Mouse (Mus musculus) embryonic facial prominence, embryonic 11.5 days (tissue): ENCODE data around the gene Grik3. TPM values are rescaled to one million over a fixed set of nuclear protein-coding genes. Genes with fewer than 3 reads are reported as not detected.

ENCODE experiments used
- ATAC-seq: fragments of 200-750 bp; cut with Nextera tagmentation; replicated peaks from 2 replicates; pipeline ENCODE4 v1.8.0; 2017; ENCODE audit warnings: low read depth; ENCODE audit not compliant: insufficient number of reproducible peaks, low FRiP score, low TSS enrichment
- DNase-seq: peaks from one replicate; pipeline ENCODE4 v3.0.0-alpha.2; 2015; ENCODE audit warnings: low spot score
- H3K27ac ChIP-seq: fragments of 300-500 bp; sonication (generic); replicated peaks from 2 replicates; pipeline ENCODE4 v1.5.1; 2014; ENCODE audit warnings: mild to moderate bottlenecking, low read depth, low read length, control low read depth
- H3K27me3 ChIP-seq: fragments of 300-500 bp; sonication (generic); 2 replicates; pipeline ENCODE4 v1.6.1; 2014; ENCODE audit warnings: mild to moderate bottlenecking, low read length, moderate library complexity, mixed read lengths; ENCODE audit not compliant: control insufficient read depth, insufficient read depth
- H3K36me3 ChIP-seq: fragments of 300-500 bp; sonication (generic); replicated peaks from 2 replicates; pipeline ENCODE4 v1.6.1; 2014; ENCODE audit warnings: low read depth, mild to moderate bottlenecking, low read length, moderate library complexity, mixed read lengths; ENCODE audit not compliant: control insufficient read depth, insufficient read depth
- H3K4me1 ChIP-seq: fragments of 300-500 bp; sonication (generic); 2 replicates; pipeline ENCODE4 v1.6.1; 2014; ENCODE audit warnings: low read length, mixed read lengths; ENCODE audit not compliant: control insufficient read depth, insufficient read depth
- H3K4me2 ChIP-seq: fragments of 300-500 bp; sonication (generic); 2 replicates; pipeline ENCODE4 v1.6.1; 2014; ENCODE audit warnings: low read depth, mild to moderate bottlenecking, control low read depth, low read length, moderate library complexity
- H3K4me3 ChIP-seq: fragments of 300-500 bp; sonication (generic); 2 replicates; pipeline ENCODE4 v1.5.1; 2014; ENCODE audit warnings: low read depth, low read length, control low read depth
- H3K9ac ChIP-seq: fragments of 300-500 bp; sonication (generic); replicated peaks from 2 replicates; pipeline ENCODE4 v1.6.1; 2014; ENCODE audit warnings: mild to moderate bottlenecking, control low read depth, low read length
- H3K9me3 ChIP-seq: fragments of 300-500 bp; sonication (generic); replicated peaks from 2 replicates; pipeline ENCODE4 v1.6.1; 2016; ENCODE audit warnings: mild to moderate bottlenecking, low read length, inconsistent platforms, mixed read lengths; ENCODE audit not compliant: control insufficient read depth
- WGBS: fragments of 180-500 bp; shearing (Covaris S2); extraction: QIAGEN DNeasy Blood & Tissue Kit; methylation state at CpG from one replicate; pipeline ENCODE4 v1.1.7; 2014; 5-methylcytosine and 5-hydroxymethylcytosine counted together
- polyA plus RNA-seq: library from polyadenylated mRNA; unstranded; fragments of >200 nt; fragmentation: Nextera tagmentation; extraction: Ambion mirVana; gene quantifications from 2 replicates; pipeline ENCODE4 v1.2.1, GENCODE M21; 2014

The Grik3 gene
- polyA plus RNA-seq, 1 experiment from 2014 or later: 0.45 TPM

GRCm38 (mm10) chr4:125644581-125645568, 154.4 kb downstream of the Grik3 start:
- H3K4me3 ChIP-seq: no peak overlapping the region
- H3K9me3 ChIP-seq: no peaks in the 10 kb centered on the region
- 66% methylated on average over 23 of the region's 23 CpGs for WGBS
- no peak overlapping the region for H3K4me2 ChIP-seq
- DNase-seq (no peak), ATAC-seq (no peak)
- no peaks in the 10 kb centered on the region for H3K27me3 ChIP-seq
- no peaks in the 10 kb centered on the region for H3K4me1 ChIP-seq
- no peaks in the 10 kb centered on the region for H3K36me3 ChIP-seq
- H3K9ac ChIP-seq: no peak overlapping the region
- no peak overlapping the region for H3K27ac ChIP-seq

DNA sequence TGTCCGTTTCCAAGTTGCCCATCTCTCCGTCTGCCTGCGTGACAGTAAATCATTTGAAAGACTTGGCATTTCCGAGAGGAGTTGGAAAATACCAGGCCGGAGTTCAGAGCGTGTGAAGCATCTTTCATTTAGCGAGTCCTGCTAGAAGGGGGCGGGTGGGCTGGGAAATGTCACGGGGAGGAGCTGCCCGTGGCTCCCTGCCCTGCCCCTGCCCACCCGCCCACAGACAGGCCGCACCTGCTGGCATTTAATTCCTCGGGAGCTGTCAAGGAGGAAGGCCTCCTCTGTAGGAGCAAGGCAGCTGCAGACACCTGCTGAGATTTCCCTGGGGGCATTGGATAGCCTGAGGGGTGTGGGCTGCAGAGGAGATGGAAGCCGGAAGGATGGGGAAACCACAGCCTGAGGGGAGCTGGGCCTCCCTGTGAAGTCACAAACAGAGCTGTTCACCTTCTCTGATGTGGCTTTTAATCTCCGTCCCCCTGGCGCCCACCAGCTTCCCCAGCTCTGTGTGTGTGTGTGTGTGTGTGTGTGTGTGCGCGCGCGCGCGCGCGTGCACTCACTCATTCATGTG, 161.3 kb downstream of the Grik3 start:
- Histone ChIP-seq H3K4me1 (no peaks in the 10 kb centered on the region), H3K27me3 (no peaks in the 10 kb centered on the region), H3K36me3 (no peaks in the 10 kb centered on the region), H3K4me2 (no peak overlapping the region), H3K4me3 (no peak overlapping the region), H3K27ac (no peak overlapping the region), H3K9me3 (no peaks in the 10 kb centered on the region), H3K9ac (no peak overlapping the region)
- 39% methylated on average over 24 of the region's 24 CpGs for WGBS
- no peak for ATAC-seq
- peak; percentile 34 for DNase-seq

GRCm38 (mm10) chr4:125656031-125656430, 165.5 kb downstream of the Grik3 start:
- WGBS: 88% methylated on average over 19 of the region's 19 CpGs
- no peak overlapping the region for H3K27ac ChIP-seq
- DNase-seq (no peak), ATAC-seq (no peak)
- H3K9ac ChIP-seq: no peak overlapping the region
- H3K4me3 ChIP-seq: no peak overlapping the region
- no peak overlapping the region for H3K4me2 ChIP-seq
- no peaks in the 10 kb centered on the region for H3K36me3 ChIP-seq
- no peaks in the 10 kb centered on the region for H3K27me3 ChIP-seq
- H3K4me1 ChIP-seq: no peaks in the 10 kb centered on the region
- no peaks in the 10 kb centered on the region for H3K9me3 ChIP-seq

DNA sequence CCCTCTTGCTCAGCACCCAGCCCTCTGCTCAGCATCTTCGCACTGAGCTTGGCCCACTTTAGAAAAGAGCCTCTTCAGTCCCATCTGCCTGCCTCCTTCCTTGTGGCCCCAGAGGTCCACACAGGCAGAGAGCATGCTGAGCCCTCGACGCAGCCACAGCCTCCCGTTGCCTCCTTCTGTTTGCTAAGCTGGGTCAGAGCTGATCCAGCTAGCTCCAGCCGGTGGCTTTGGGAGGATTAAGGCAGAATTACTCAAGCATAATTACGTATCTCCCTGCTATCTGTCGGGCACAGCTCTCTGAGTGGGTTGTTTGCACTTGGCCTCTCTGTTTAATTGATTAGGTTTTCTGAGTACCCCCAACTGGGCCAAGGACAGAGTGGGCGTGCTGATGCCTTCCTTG, 167.9 kb downstream of the Grik3 start:
- H3K9me3 ChIP-seq: no peaks in the 10 kb centered on the region
- H3K27me3 ChIP-seq: no peaks in the 10 kb centered on the region
- no peaks in the 10 kb centered on the region for H3K36me3 ChIP-seq
- no peaks in the 10 kb centered on the region for H3K4me1 ChIP-seq
- no peak overlapping the region for H3K4me3 ChIP-seq
- ATAC-seq: no peak
- no peak overlapping the region for H3K27ac ChIP-seq
- H3K4me2 ChIP-seq: no peak overlapping the region
- WGBS: 49% methylated on average over 8 of the region's 8 CpGs
- DNase-seq: no peak
- H3K9ac ChIP-seq: no peak overlapping the region

GRCm38 (mm10) chr4:125661982-125662381, 171.5 kb downstream of the Grik3 start:
- Histone ChIP-seq H3K4me3 (no peak overlapping the region), H3K36me3 (no peaks in the 10 kb centered on the region), H3K9me3 (no peaks in the 10 kb centered on the region), H3K27ac (no peak overlapping the region), H3K9ac (no peak overlapping the region), H3K27me3 (no peaks in the 10 kb centered on the region), H3K4me2 (no peak overlapping the region), H3K4me1 (no peaks in the 10 kb centered on the region)
- no peak for DNase-seq
- ATAC-seq: no peak
- 86% methylated on average over 6 of the region's 6 CpGs for WGBS

- Histone ChIP-seq H3K4me1 (no peaks in the 10 kb centered on the region), H3K4me3 (no peak overlapping the region), H3K9me3 (no peaks in the 10 kb centered on the region), H3K27me3 (no peaks in the 10 kb centered on the region), H3K9ac (no peak overlapping the region), H3K36me3 (no peaks in the 10 kb centered on the region), H3K27ac (no peak overlapping the region), H3K4me2 (no peak overlapping the region)
- DNase-seq (no peak), ATAC-seq (no peak)
- 67% methylated on average over 8 of the region's 8 CpGs for WGBS
Observed at GRCm38 (mm10) chr4:125663262-125663661, 172.8 kb downstream of the Grik3 start.

DNA sequence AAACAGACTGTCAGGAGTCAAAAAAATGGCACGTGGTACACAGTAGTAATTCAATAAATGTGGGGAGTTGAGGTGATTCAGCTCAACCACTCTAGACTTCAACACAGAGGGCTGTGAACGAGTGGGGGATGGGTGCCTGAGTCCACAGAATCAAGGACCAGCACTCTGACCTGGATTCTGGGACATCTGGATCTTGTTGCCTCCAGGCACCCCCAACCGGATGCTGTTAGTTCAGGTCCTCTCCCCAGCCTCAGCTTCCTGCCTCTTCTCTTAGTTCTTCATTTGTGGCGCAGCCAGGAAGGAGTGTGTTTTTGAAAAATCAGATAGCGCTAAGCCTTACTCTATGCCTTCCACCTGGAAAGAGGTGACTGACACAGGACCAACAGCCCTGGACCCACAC, 175.5 kb downstream of the Grik3 start:
- H3K27ac ChIP-seq: no peak overlapping the region
- no peaks in the 10 kb centered on the region for H3K36me3 ChIP-seq
- DNase-seq (peak; percentile 85), ATAC-seq (peak; percentile 39; the same call in 1 of the 2 replicates)
- no peak overlapping the region for H3K4me3 ChIP-seq
- no peaks in the 10 kb centered on the region for H3K4me1 ChIP-seq
- no peaks in the 10 kb centered on the region for H3K9me3 ChIP-seq
- WGBS: 34% methylated on average over 5 of the region's 5 CpGs
- H3K9ac ChIP-seq: no peak overlapping the region
- H3K4me2 ChIP-seq: no peak overlapping the region
- H3K27me3 ChIP-seq: no peaks in the 10 kb centered on the region

GRCm38 (mm10) chr4:125682007-125682406, 191.5 kb downstream of the Grik3 start:
- Histone ChIP-seq H3K4me1 (no peaks in the 10 kb centered on the region), H3K9ac (no peak overlapping the region), H3K27ac (no peak overlapping the region), H3K36me3 (no peaks in the 10 kb centered on the region), H3K27me3 (no peaks in the 10 kb centered on the region), H3K4me3 (no peak overlapping the region), H3K4me2 (no peak overlapping the region), H3K9me3 (no peaks in the 10 kb centered on the region)
- 89% methylated on average over 13 of the region's 13 CpGs for WGBS
- ATAC-seq (no peak), DNase-seq (no peak)
